Mouse (Mus musculus): Measurements from ENCODE around the gene Gigyf2.

GRCm38 (mm10) chr1:87321071-87321470 lies 5.7 kb upstream of the Gigyf2 start:
- TF ChIP-seq CTCF (conservative IDR thresholded peaks at IDR 0.05 in 1 of 2, IDR thresholded peaks at IDR 0.05 in 1 of 2; ENCODE audit: low read depth in 2 of 2, low read length in 2 of 2) (no peak), TCF12 (IDR thresholded peaks at IDR 0.05; ENCODE audit: low read depth, low read length) (no peak), CHD1 (IDR thresholded peaks at IDR 0.05; ENCODE audit: low read depth, low read length) (no peak), ZNF384 (IDR thresholded peaks at IDR 0.05; ENCODE audit: low read depth, low read length) (no peak), PAX5 (IDR thresholded peaks at IDR 0.05; ENCODE audit: low read length) (no peak), POLR2A (IDR thresholded peaks at IDR 0.05; ENCODE audit: low read depth, low read length) (no peak), EP300 (IDR thresholded peaks at IDR 0.05; ENCODE audit: low read length) (no peak), RAD21 (IDR thresholded peaks at IDR 0.05; ENCODE audit: low read depth, low read length) (no peak)
